Mouse (Mus musculus) liver, adult 2 months (tissue): ENCODE results near the gene Pabpn1. TPM values are rescaled to one million over a fixed set of nuclear protein-coding genes. Genes with fewer than 3 reads are reported as not detected.
"Not testable (repeated sequence)": the region's sequence is repeated elsewhere in the genome, so short reads cannot be mapped to it uniquely, and the experiment has no call there.

ENCODE experiments used
- DNase-seq: peaks from one replicate; pipeline ENCODE4 v3.0.0-alpha.2; 2011; ENCODE audit warnings: low read depth, low spot score; ENCODE audit errors: extremely low read depth
- H3K27ac ChIP-seq: fragments of 200-500 bp; replicated peaks from 2 replicates; pipeline ENCODE4 v1.5.1; 2012; ENCODE audit warnings: low read depth, mild to moderate bottlenecking, control low read depth, inconsistent platforms, low read length; ENCODE audit not compliant: insufficient read depth
- H3K27me3 ChIP-seq: fragments of 200-500 bp; 2 replicates; pipeline ENCODE4 v1.6.1; 2012; ENCODE audit warnings: mild to moderate bottlenecking, moderate library complexity, low read length, inconsistent platforms; ENCODE audit not compliant: control insufficient read depth, insufficient read depth
- H3K36me3 ChIP-seq: fragments of 200-500 bp; 2 replicates; pipeline ENCODE4 v1.6.1; 2012; ENCODE audit warnings: low read length, inconsistent platforms; ENCODE audit not compliant: control insufficient read depth, insufficient read depth
- H3K4me1 ChIP-seq: fragments of 200-500 bp; 2 replicates; pipeline ENCODE4 v1.6.1; 2011; ENCODE audit warnings: low read length; ENCODE audit not compliant: control insufficient read depth, insufficient read depth
- H3K4me3 ChIP-seq: fragments of 200-500 bp; 2 replicates; pipeline ENCODE4 v1.5.1; 2011; ENCODE audit warnings: low read depth, mild to moderate bottlenecking, control low read depth, low read length, moderate library complexity; ENCODE audit not compliant: insufficient read depth
- H3K79me2 ChIP-seq: fragments of 200-500 bp; 2 replicates; pipeline ENCODE4 v1.6.1; 2012; ENCODE audit warnings: inconsistent platforms, mild to moderate bottlenecking, low read length, moderate library complexity; ENCODE audit not compliant: control insufficient read depth, insufficient read depth
- H3K9ac ChIP-seq: fragments of 200-500 bp; 2 replicates; pipeline ENCODE4 v1.6.1; 2012; ENCODE audit warnings: low read depth, mild to moderate bottlenecking, control low read depth, inconsistent platforms, low read length
- CTCF ChIP-seq: fragments of 200-500 bp; IDR thresholded peaks from 2 replicates; pipeline ENCODE4 v1.5.1; 2011; ENCODE audit warnings: low read depth, low read length, control low read depth
- POLR2A ChIP-seq: fragments of 200-500 bp; IDR thresholded peaks from 2 replicates; pipeline ENCODE4 v1.6.1; 2011; ENCODE audit warnings: low read length, control low read depth; ENCODE audit not compliant: insufficient read depth; ENCODE audit errors: extremely low read depth
- WGBS: fragments of 180-500 bp; shearing (Covaris S2); methylation state at CpG from one replicate; pipeline ENCODE4 v1.1.7; 2018; 5-methylcytosine and 5-hydroxymethylcytosine counted together
- polyA plus RNA-seq: library from polyadenylated mRNA; depleted of rRNA; stranded (reverse); fragments of >200 nt; gene quantifications from 2 replicates; pipeline ENCODE4 v1.2.3, GENCODE M21; 2012; rRNA removed
- total RNA-seq: library from RNA; depleted of rRNA; stranded (reverse); fragments of >200 nt; gene quantifications from 2 replicates; pipeline ENCODE4 v1.2.3, GENCODE M21; 2014; rRNA removed

Pabpn1 gene
- total and polyA plus RNA-seq, 2 experiments, result 29.7 to 89.4 TPM

DNA sequence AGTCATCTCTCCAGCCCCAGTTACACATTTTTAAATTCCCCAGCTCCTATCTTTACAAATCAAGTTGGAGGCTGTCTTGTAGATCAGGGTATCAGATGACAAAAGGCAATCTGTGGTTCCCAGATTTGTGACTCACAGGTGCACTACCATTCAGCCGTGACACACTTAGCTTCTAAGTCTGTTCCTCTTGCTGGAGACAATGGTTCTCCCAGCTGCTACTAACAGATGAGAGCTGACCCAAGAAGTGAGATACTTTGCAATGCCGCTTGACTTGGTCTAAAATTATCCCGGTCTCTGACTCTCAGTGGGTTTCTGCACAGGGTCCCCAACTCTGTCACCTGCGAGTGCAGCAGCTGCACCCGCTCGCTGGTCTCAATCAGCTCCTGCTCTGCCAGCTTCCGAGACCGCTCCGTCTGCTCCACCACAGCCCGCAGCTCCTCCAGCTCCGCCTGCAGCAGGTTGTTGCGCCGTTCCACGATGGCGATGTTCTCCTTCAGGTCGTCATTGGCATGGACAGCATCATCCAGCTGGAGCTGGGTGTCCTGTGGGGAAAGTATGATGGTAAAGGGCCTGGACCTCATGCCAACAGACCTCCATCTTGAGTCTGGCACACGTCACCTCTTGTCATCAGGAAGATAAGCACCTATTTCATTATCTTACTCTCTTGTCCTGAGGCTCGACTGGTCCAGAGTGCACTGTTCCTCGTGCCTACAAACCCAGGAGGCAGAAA, 53.8 kb downstream of the Pabpn1 start:
- no peak overlapping the region for H3K4me3 ChIP-seq
- no peaks in the 10 kb centered on the region for H3K4me1 ChIP-seq
- H3K9ac ChIP-seq, result no peak overlapping the region
- WGBS, result 81% methylated on average over 19 of the region's 19 CpGs
- H3K79me2 ChIP-seq, result no peaks in the 10 kb centered on the region
- H3K27me3 ChIP-seq, result no peaks in the 10 kb centered on the region
- DNase-seq, result no peak
- H3K27ac ChIP-seq, result no peak overlapping the region
- no peaks in the 10 kb centered on the region for H3K36me3 ChIP-seq
- no peak for TF ChIP-seq POLR2A
- TF ChIP-seq CTCF, result no peak

DNA sequence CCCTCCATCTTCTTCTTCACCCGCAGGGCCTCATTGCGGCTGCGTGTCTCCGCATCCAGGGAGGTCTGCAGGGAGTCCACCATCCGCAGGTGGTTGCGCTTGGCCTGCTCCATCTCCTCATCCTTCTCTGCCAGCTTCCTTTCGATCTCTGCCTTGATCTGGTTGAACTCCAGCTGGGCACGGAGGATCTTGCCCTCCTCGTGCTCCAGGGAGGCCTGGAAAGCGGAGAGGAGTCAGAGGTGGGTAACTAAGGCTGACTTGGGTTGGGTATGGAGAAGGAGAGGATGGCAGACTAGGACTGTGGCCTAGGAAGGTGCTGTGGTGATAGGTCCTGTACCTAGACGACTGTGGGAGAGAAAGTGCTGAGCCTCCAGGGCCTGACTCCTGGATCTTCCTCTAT, 54.7 kb downstream of the Pabpn1 start:
- not testable (repeated sequence) for H3K79me2 ChIP-seq, H3K9ac ChIP-seq, H3K4me1 ChIP-seq, DNase-seq, H3K27me3 ChIP-seq, H3K27ac ChIP-seq, H3K36me3 ChIP-seq, H3K4me3 ChIP-seq
- WGBS, result 94% methylated on average over 11 of the region's 11 CpGs

Other genes starting within 250 kb of the Pabpn1 start
- gene 1700123O20Rik, start 206.3 kb upstream of the Pabpn1 start, total RNA-seq, result 30.6 and 36.0 TPM in 2 replicates
- gene 1700123O20Rik, start 206.3 kb upstream of the Pabpn1 start, polyA plus RNA-seq, result 36.7 and 39.0 TPM in 2 replicates
- 39.7 and 44.3 TPM in 2 replicates for gene Acin1, start 205.6 kb upstream of the Pabpn1 start, total RNA-seq
- 39.0 and 49.1 TPM in 2 replicates for gene Acin1, start 205.6 kb upstream of the Pabpn1 start, polyA plus RNA-seq
- not detected in 2 replicates for gene Gm29776, start 193.7 kb upstream of the Pabpn1 start, total RNA-seq
- not detected in 2 replicates for gene Gm29776, start 193.7 kb upstream of the Pabpn1 start, polyA plus RNA-seq
- 5.6 and 7.9 TPM in 2 replicates for gene Cebpe, start 180.3 kb upstream of the Pabpn1 start, total RNA-seq
- 12.4 and 12.9 TPM in 2 replicates for gene Cebpe, start 180.3 kb upstream of the Pabpn1 start, polyA plus RNA-seq
- 1.0 and 1.8 TPM in 2 replicates for gene Slc7a8, start 110.6 kb upstream of the Pabpn1 start, total RNA-seq
- 2.2 and 2.9 TPM in 2 replicates for gene Slc7a8, start 110.6 kb upstream of the Pabpn1 start, polyA plus RNA-seq
- not detected in 2 replicates for gene Rnf212b, start 78.4 kb upstream of the Pabpn1 start, total RNA-seq
- not detected in 2 replicates for gene Rnf212b, start 78.4 kb upstream of the Pabpn1 start, polyA plus RNA-seq
- gene Homez, start 21.5 kb upstream of the Pabpn1 start, total RNA-seq, result 1.9 and 2.5 TPM in 2 replicates
- gene Homez, start 21.5 kb upstream of the Pabpn1 start, polyA plus RNA-seq, result 2.1 and 3.3 TPM in 2 replicates
- gene Ppp1r3e, start 14.9 kb upstream of the Pabpn1 start, total RNA-seq, result 4.9 and 6.4 TPM in 2 replicates
- gene Ppp1r3e, start 14.9 kb upstream of the Pabpn1 start, polyA plus RNA-seq, result 7.5 and 8.7 TPM in 2 replicates
- 14.1 and 17.2 TPM in 2 replicates for gene Bcl2l2, start 9.1 kb upstream of the Pabpn1 start, total RNA-seq
- gene Bcl2l2, start 9.1 kb upstream of the Pabpn1 start, polyA plus RNA-seq, result 17.3 and 19.5 TPM in 2 replicates
- gene Gm20521, start 9.1 kb upstream of the Pabpn1 start, total RNA-seq, result 0.13 TPM in 1 of 2 replicates, not detected in the other
- 7.9 TPM in 1 of 2 replicates, not detected in the other for gene Gm20521, start 9.1 kb upstream of the Pabpn1 start, polyA plus RNA-seq
- gene Slc22a17, start 20.6 kb downstream of the Pabpn1 start, total RNA-seq, result 0.46 and 0.81 TPM in 2 replicates
- 1.4 and 2.7 TPM in 2 replicates for gene Slc22a17, start 20.6 kb downstream of the Pabpn1 start, polyA plus RNA-seq
- gene Efs, start 33.6 kb downstream of the Pabpn1 start, total RNA-seq, result under 0.01 and 0.20 TPM in 2 replicates
- gene Efs, start 33.6 kb downstream of the Pabpn1 start, polyA plus RNA-seq, result 0.13 and 0.15 TPM in 2 replicates
- not detected in 2 replicates for gene Il25, start 40.2 kb downstream of the Pabpn1 start, total RNA-seq
- not detected in 2 replicates for gene Il25, start 40.2 kb downstream of the Pabpn1 start, polyA plus RNA-seq
- gene Cmtm5, start 43.8 kb downstream of the Pabpn1 start, total RNA-seq, result not detected in 2 replicates
- gene Cmtm5, start 43.8 kb downstream of the Pabpn1 start, polyA plus RNA-seq, result not detected in 2 replicates
- gene Myh6, start 74.4 kb downstream of the Pabpn1 start, total RNA-seq, result 0.60 TPM in 1 of 2 replicates, not detected in the other
- gene Myh6, start 74.4 kb downstream of the Pabpn1 start, polyA plus RNA-seq, result 0.02 and 0.04 TPM in 2 replicates
- not detected in 2 replicates for gene Gm17428, start 84.4 kb downstream of the Pabpn1 start, total RNA-seq
- gene Gm17428, start 84.4 kb downstream of the Pabpn1 start, polyA plus RNA-seq, result not detected in 2 replicates
- gene Myh7, start 102.1 kb downstream of the Pabpn1 start, total RNA-seq, result 1.5 TPM in 1 of 2 replicates, not detected in the other
- gene Myh7, start 102.1 kb downstream of the Pabpn1 start, polyA plus RNA-seq, result 0.02 TPM in 1 of 2 replicates, not detected in the other
- gene Ngdn, start 123.0 kb downstream of the Pabpn1 start, total RNA-seq, result 25.8 and 26.9 TPM in 2 replicates
- gene Ngdn, start 123.0 kb downstream of the Pabpn1 start, polyA plus RNA-seq, result 6.9 and 8.1 TPM in 2 replicates
- gene Zfhx2, start 199.8 kb downstream of the Pabpn1 start, total RNA-seq, result 1.5 and 1.7 TPM in 2 replicates
- gene Zfhx2, start 199.8 kb downstream of the Pabpn1 start, polyA plus RNA-seq, result 1.4 and 1.7 TPM in 2 replicates
- gene Thtpa, start 202.3 kb downstream of the Pabpn1 start, total RNA-seq, result 14.6 and 15.4 TPM in 2 replicates
- 8.7 and 10.9 TPM in 2 replicates for gene Thtpa, start 202.3 kb downstream of the Pabpn1 start, polyA plus RNA-seq
- gene Ap1g2, start 214.1 kb downstream of the Pabpn1 start, total RNA-seq, result 4.9 and 5.4 TPM in 2 replicates
- 8.7 and 15.6 TPM in 2 replicates for gene Ap1g2, start 214.1 kb downstream of the Pabpn1 start, polyA plus RNA-seq
- gene Jph4, start 224.4 kb downstream of the Pabpn1 start, total RNA-seq, result not detected in 2 replicates
- not detected in 2 replicates for gene Jph4, start 224.4 kb downstream of the Pabpn1 start, polyA plus RNA-seq